8 mouse cellular contexts compared by ENCODE assay signal in the genomic region with DNA sequence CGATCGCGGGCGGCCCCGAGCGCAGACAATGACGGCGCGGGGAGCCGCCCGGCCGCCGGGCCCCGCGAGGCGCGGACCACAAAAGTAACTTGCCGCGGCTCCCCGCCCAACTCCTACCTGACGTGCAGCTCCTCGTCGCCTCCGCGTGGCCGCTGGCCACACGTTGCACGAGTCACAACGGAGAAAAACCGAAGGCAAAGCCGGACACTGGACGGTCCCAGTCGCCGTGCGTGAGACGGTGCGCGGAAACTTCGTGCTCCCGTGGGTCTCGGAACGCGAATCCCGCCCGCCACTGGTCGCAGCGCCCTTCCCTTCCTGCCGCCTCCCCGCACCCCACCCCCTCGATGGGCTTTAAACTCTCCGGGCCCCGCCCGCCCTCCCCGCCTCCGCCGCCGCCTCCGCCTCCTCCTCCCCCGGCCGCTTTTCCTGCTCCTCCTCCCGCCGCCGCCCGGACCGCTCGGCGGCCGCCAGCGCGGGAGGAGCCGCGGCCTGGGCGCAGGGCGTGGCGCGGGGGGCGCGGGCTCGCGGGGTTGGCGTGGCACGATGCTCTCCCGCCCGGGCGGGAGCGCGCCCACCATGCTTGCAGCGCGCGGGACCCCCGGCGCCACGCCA. TPM values are rescaled to one million over a fixed set of nuclear protein-coding genes. Genes with fewer than 3 reads are reported as not detected.
A peak's percentile ranks its signal among the peaks of the same experiment; 100 is the strongest.
DNase-seq lines count a peak whose midpoint lies in the region; ATAC-seq and TF ChIP-seq lines count a peak whose summit lies in the region.

No protein-coding gene starts in this region.

- no peak for TF ChIP-seq POLR2A in spleen, adult 2 months (IDR thresholded peaks at IDR 0.05; ENCODE audit: low read depth, low read length)
- 0 out of 2 replicates have a peak, but pooled peaks have one; percentile 59 for TF ChIP-seq POLR2A in limb, embryonic 14.5 days (IDR thresholded peaks at IDR 0.05; ENCODE audit: borderline replicate concordance, extremely low read depth, insufficient read depth, insufficient read length)

- peaks cover 23% of the 10 kb centered on the region for H3K27me3 ChIP-seq in spleen, adult 2 months (ENCODE audit: control insufficient read depth, insufficient read depth, low read length)
- H3K27me3 ChIP-seq in forebrain, postnatal 0 days (ENCODE audit: insufficient read depth, low read length): peaks cover 68% of the 10 kb centered on the region
- peaks cover 74% of the 10 kb centered on the region for H3K27me3 ChIP-seq in hindbrain, embryonic 11.5 days (ENCODE audit: control insufficient read depth, insufficient read depth, low read length)
- H3K27me3 ChIP-seq in limb, embryonic 14.5 days (ENCODE audit: control insufficient read depth, insufficient read depth, low read length): peaks cover 70% of the 10 kb centered on the region
- peaks cover 90% of the 10 kb centered on the region for H3K27me3 ChIP-seq in midbrain, embryonic 12.5 days

- TF ChIP-seq CTCF in spleen, adult 2 months (IDR thresholded peaks at IDR 0.05; ENCODE audit: extremely low read depth, insufficient read depth, insufficient read length, insufficient replicate concordance): no peak
- TF ChIP-seq CTCF in forebrain, postnatal 0 days (IDR thresholded peaks at IDR 0.05; ENCODE audit: low read depth): no peak

- peak overlapping the region; percentile 35; the same call in 1 of the 2 replicates for H3K9ac ChIP-seq in forebrain, postnatal 0 days
- H3K9ac ChIP-seq in hindbrain, embryonic 11.5 days (ENCODE audit: low read depth, low read length): peak overlapping the region; percentile 91
- H3K9ac ChIP-seq in limb, embryonic 14.5 days (ENCODE audit: low read depth, low read length, severe bottlenecking): peak overlapping the region; percentile 98
- peak overlapping the region; percentile 88 for H3K9ac ChIP-seq in midbrain, embryonic 12.5 days (replicated peaks)

- WGBS in spleen, adult 2 months: 4% methylated on average over 64 of the region's 93 CpGs
- under 1% methylated on average over 64 of the region's 93 CpGs for WGBS in forebrain, postnatal 0 days
- WGBS in hindbrain, embryonic 11.5 days: 1% methylated on average over 67 of the region's 93 CpGs
- WGBS in limb, embryonic 14.5 days: under 1% methylated on average over 36 of the region's 93 CpGs
- under 1% methylated on average over 42 of the region's 93 CpGs for WGBS in midbrain, embryonic 12.5 days

- DNase-seq in spleen, adult 2 months (ENCODE audit: low read depth in 1 of 2, low spot score in 2 of 2): no peak
- DNase-seq in spleen, adult 18-20 months: no peak
- no peak for DNase-seq in forebrain, postnatal 0 days
- DNase-seq in hindbrain, embryonic 11.5 days (ENCODE audit: low spot score): peak; percentile 79
- peak; percentile 75 for DNase-seq in limb, embryonic 14.5 days (ENCODE audit: low spot score)
- DNase-seq in urinary bladder, postnatal 25 days (ENCODE audit: low spot score): peak; percentile 31
- no peak for DNase-seq in layer of hippocampus, adult 9-10 months (ENCODE audit: low spot score)

- H3K4me1 ChIP-seq in spleen, adult 2 months (ENCODE audit: control insufficient read depth, insufficient read depth, insufficient read length): no peaks in the 10 kb centered on the region; the same call in 1 of the 2 replicates
- no peaks in the 10 kb centered on the region for H3K4me1 ChIP-seq in forebrain, postnatal 0 days (ENCODE audit: insufficient read depth)
- no peaks in the 10 kb centered on the region for H3K4me1 ChIP-seq in hindbrain, embryonic 11.5 days (replicated peaks; ENCODE audit: control insufficient read depth, insufficient read depth, low read length)
- no peaks in the 10 kb centered on the region; the same call in 1 of the 2 replicates for H3K4me1 ChIP-seq in limb, embryonic 14.5 days (ENCODE audit: control insufficient read depth, insufficient read depth, low read length)
- H3K4me1 ChIP-seq in midbrain, embryonic 12.5 days: peaks cover 15% of the 10 kb centered on the region; the same call in 1 of the 2 replicates

- no peaks in the 10 kb centered on the region for H3K36me3 ChIP-seq in spleen, adult 2 months (ENCODE audit: control insufficient read depth, insufficient read depth, low read length)
- H3K36me3 ChIP-seq in forebrain, postnatal 0 days (ENCODE audit: insufficient read depth): no peaks in the 10 kb centered on the region
- no peaks in the 10 kb centered on the region for H3K36me3 ChIP-seq in hindbrain, embryonic 11.5 days (ENCODE audit: control insufficient read depth, insufficient read depth, low read length)
- H3K36me3 ChIP-seq in limb, embryonic 14.5 days (ENCODE audit: control insufficient read depth, insufficient read depth, low read length): peaks cover 7% of the 10 kb centered on the region; the same call in 1 of the 2 replicates
- no peaks in the 10 kb centered on the region for H3K36me3 ChIP-seq in midbrain, embryonic 12.5 days

- H3K4me2 ChIP-seq in forebrain, postnatal 0 days (ENCODE audit: low read depth): peak overlapping the region; percentile 55
- peak overlapping the region; percentile 27 for H3K4me2 ChIP-seq in hindbrain, embryonic 11.5 days (replicated peaks; ENCODE audit: low read depth, low read length)
- peak overlapping the region; percentile 52 for H3K4me2 ChIP-seq in limb, embryonic 14.5 days (replicated peaks; ENCODE audit: low read depth, low read length, severe bottlenecking)
- H3K4me2 ChIP-seq in midbrain, embryonic 12.5 days (replicated peaks): peak overlapping the region; percentile 54

- H3K27ac ChIP-seq in spleen, adult 2 months (ENCODE audit: insufficient read depth, low read length): no peak overlapping the region
- no peak overlapping the region for H3K27ac ChIP-seq in forebrain, postnatal 0 days (ENCODE audit: low read depth, low read length)
- H3K27ac ChIP-seq in hindbrain, embryonic 11.5 days (ENCODE audit: low read depth, low read length): peak overlapping the region; percentile 87
- peak overlapping the region; percentile 96 for H3K27ac ChIP-seq in limb, embryonic 14.5 days (replicated peaks; ENCODE audit: low read depth, low read length)
- peak overlapping the region; percentile 83 for H3K27ac ChIP-seq in midbrain, embryonic 12.5 days (replicated peaks)

- H3K4me3 ChIP-seq in spleen, adult 2 months (ENCODE audit: extremely low read depth, insufficient read depth, insufficient read length): peak overlapping the region; percentile 30
- H3K4me3 ChIP-seq in forebrain, postnatal 0 days (ENCODE audit: low read depth, low read length): peak overlapping the region; percentile 42
- peak overlapping the region; percentile 73 for H3K4me3 ChIP-seq in hindbrain, embryonic 11.5 days (ENCODE audit: low read depth, low read length)
- peak overlapping the region; percentile 61 for H3K4me3 ChIP-seq in limb, embryonic 14.5 days (replicated peaks; ENCODE audit: low read length)
- peak overlapping the region; percentile 69 for H3K4me3 ChIP-seq in midbrain, embryonic 12.5 days

- H3K9me3 ChIP-seq in forebrain, postnatal 0 days (ENCODE audit: low read length): no peaks in the 10 kb centered on the region
- H3K9me3 ChIP-seq in hindbrain, embryonic 11.5 days (ENCODE audit: control insufficient read depth, low read length): no peaks in the 10 kb centered on the region
- H3K9me3 ChIP-seq in limb, embryonic 14.5 days (ENCODE audit: control insufficient read depth, low read length): no peaks in the 10 kb centered on the region
- no peaks in the 10 kb centered on the region for H3K9me3 ChIP-seq in midbrain, embryonic 12.5 days

- peak; percentile 50 for ATAC-seq in forebrain, postnatal 0 days
- peak; percentile 69 for ATAC-seq in hindbrain, embryonic 11.5 days (ENCODE audit: low FRiP score)
- ATAC-seq in limb, embryonic 14.5 days (ENCODE audit: low FRiP score, low read depth): peak; percentile 80
- ATAC-seq in midbrain, embryonic 12.5 days (ENCODE audit: low FRiP score, low read depth): peak; percentile 68

RNA-seq across cellular contexts. Expression of gene Grb10, which starts 1.3 kb away (rescaled TPM):
- 5.3 and 7.0 TPM in 2 replicates for polyA plus RNA-seq in spleen, adult 2 months (2012; rRNA removed)
- total RNA-seq in forebrain, postnatal 0 days (2014; rRNA removed): 58.4 and 80.3 TPM in 2 replicates
- polyA plus RNA-seq in forebrain, postnatal 0 days (2015; fragmentation: Nextera tagmentation; extraction: Ambion mirVana): 24.8 and 32.7 TPM in 2 replicates
- 158 and 267 TPM in 2 replicates for polyA plus RNA-seq in hindbrain, embryonic 11.5 days (2014; fragmentation: Nextera tagmentation; extraction: Ambion mirVana)
- 644 and 734 TPM in 2 replicates for polyA plus RNA-seq in limb, embryonic 14.5 days (2012; rRNA removed)
- polyA plus RNA-seq in limb, embryonic 14.5 days (2014; fragmentation: Nextera tagmentation; extraction: Ambion mirVana): 239 and 243 TPM in 2 replicates
- 344 and 352 TPM in 2 replicates for polyA plus RNA-seq in midbrain, embryonic 12.5 days (2016; fragmentation: Nextera tagmentation; extraction: Ambion mirVana)

Comparison
In these comparisons a context has a peak if more than half of its experiments do, and no peak if none do; other contexts are left out.
1. DNase-seq: peak in hindbrain, embryonic 11.5 days (single experiment), limb, embryonic 14.5 days (single experiment) and urinary bladder, postnatal 25 days (single experiment); none in spleen, adult 2 months (0 of 2), spleen, adult 18-20 months (0 of 2), forebrain, postnatal 0 days (single experiment) and layer of hippocampus, adult 9-10 months (single experiment).
2. H3K27ac ChIP-seq: peak in hindbrain, embryonic 11.5 days (single experiment), limb, embryonic 14.5 days (single experiment) and midbrain, embryonic 12.5 days (single experiment); none in spleen, adult 2 months (single experiment) and forebrain, postnatal 0 days (single experiment).
3. H3K9ac ChIP-seq: peak in every context shown above with its lines; median percentile 98 in limb, embryonic 14.5 days; 91 in hindbrain, embryonic 11.5 days; 88 in midbrain, embryonic 12.5 days; 35 in forebrain, postnatal 0 days.
4. Peak in every context shown above with its lines, with median percentiles within 50 percentile points of each other: H3K4me3 ChIP-seq, ATAC-seq and H3K4me2 ChIP-seq.